Mouse (Mus musculus) myocyte (in vitro differentiated cells): ENCODE data around the gene Nelfe.

Experiments used
- CEBPB ChIP-seq: IDR thresholded peaks from 2 replicates; pipeline ENCODE4 v1.6.1; 2011; ENCODE audit warnings: mild to moderate bottlenecking, moderate library complexity; ENCODE audit not compliant: poor library complexity, insufficient read depth, severe bottlenecking
- E2F4 ChIP-seq: IDR thresholded peaks from one replicate; pipeline ENCODE4 v1.6.1; 2011; ENCODE audit warnings: mild to moderate bottlenecking, control low read depth, moderate library complexity; ENCODE audit not compliant: insufficient read depth
- MAX ChIP-seq: IDR thresholded peaks from one replicate; pipeline ENCODE4 v1.6.1; 2011; ENCODE audit warnings: low read depth, mild to moderate bottlenecking, control low read depth
- MYOD1 ChIP-seq, 3 experiments: IDR thresholded peaks; one replicate each; pipeline ENCODE4 v1.6.1; 2011; ENCODE audit warnings: control low read depth in 2 of 3, low read depth in 2 of 3, mild to moderate bottlenecking in 2 of 3, moderate library complexity in 1 of 3; ENCODE audit not compliant: insufficient read length in 2 of 3, control insufficient read depth in 1 of 3
- MYOG ChIP-seq, 3 experiments: IDR thresholded peaks; one replicate each; pipeline ENCODE4 v1.6.1; 2011; ENCODE audit warnings: control low read depth in 2 of 3, low read depth in 2 of 3, mild to moderate bottlenecking in 2 of 3; ENCODE audit not compliant: insufficient read length in 2 of 3, control insufficient read depth in 1 of 3, insufficient read depth in 1 of 3
- POLR2A ChIP-seq: IDR thresholded peaks from one replicate; pipeline ENCODE4 v1.6.1; 2011; ENCODE audit warnings: low read depth, mild to moderate bottlenecking, control low read depth, moderate library complexity; ENCODE audit not compliant: insufficient read length
- POLR2AphosphoS2 ChIP-seq: IDR thresholded peaks from one replicate; pipeline ENCODE4 v1.6.1; 2011; ENCODE audit warnings: low read depth, control low read depth; ENCODE audit not compliant: insufficient read length
- REST ChIP-seq: IDR thresholded peaks from one replicate; pipeline ENCODE4 v1.6.1; 2011; ENCODE audit warnings: mild to moderate bottlenecking, control low read depth, moderate library complexity; ENCODE audit not compliant: insufficient read depth, insufficient read length
- SRF ChIP-seq: IDR thresholded peaks from one replicate; pipeline ENCODE4 v1.6.1; 2011; ENCODE audit warnings: low read depth; ENCODE audit not compliant: control insufficient read depth, insufficient read length
- TCF12 ChIP-seq: IDR thresholded peaks from one replicate; pipeline ENCODE4 v1.6.1; 2011; ENCODE audit warnings: mild to moderate bottlenecking, control low read depth; ENCODE audit not compliant: poor library complexity, insufficient read depth, severe bottlenecking
- TCF3 ChIP-seq: IDR thresholded peaks from one replicate; pipeline ENCODE4 v1.6.1; 2011; ENCODE audit warnings: low read depth, control low read depth; ENCODE audit not compliant: insufficient read length
- USF1 ChIP-seq: IDR thresholded peaks from one replicate; pipeline ENCODE4 v1.6.1; 2011; ENCODE audit warnings: low read depth, mild to moderate bottlenecking, control low read depth, moderate library complexity

DNA sequence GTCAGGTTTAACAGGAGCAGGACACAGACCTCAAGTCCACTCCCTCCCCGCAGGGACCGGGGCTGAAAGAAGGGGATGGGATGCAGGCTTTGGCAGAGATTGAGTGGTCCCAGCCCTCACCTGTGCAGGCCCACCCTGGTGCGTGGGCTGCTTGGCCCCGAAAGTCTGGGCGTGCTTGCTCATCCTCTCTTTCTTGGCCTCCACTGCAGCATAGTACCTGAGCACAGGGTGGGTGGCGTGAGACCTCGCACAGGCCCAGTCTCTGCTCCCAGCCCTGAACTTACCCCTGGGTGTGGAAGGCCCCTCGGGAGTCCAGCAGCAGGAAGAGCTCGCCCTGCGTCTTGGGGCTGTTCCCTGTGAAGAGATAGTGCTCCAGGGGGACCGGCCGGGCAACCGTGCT, 5.3 kb upstream of the Nelfe start:
- TF ChIP-seq POLR2A (no peak), MYOG (IDR thresholded peaks at IDR 0.05; ENCODE audit: control insufficient read depth in 1 of 3, insufficient read depth in 1 of 3, insufficient read length in 2 of 3, low read depth in 2 of 3) (no peak), TCF3 (no peak), POLR2AphosphoS2 (no peak), CEBPB (no peak), USF1 (no peak), MYOD1 (IDR thresholded peaks at IDR 0.05; ENCODE audit: control insufficient read depth in 1 of 3, insufficient read length in 2 of 3, low read depth in 2 of 3) (no peak), TCF12 (no peak), REST (no peak), E2F4 (no peak), SRF (no peak), MAX (no peak)
